Mouse (Mus musculus) brain, embryonic 14.5 days (tissue): ENCODE results near the gene Tlr5. TPM values are rescaled to one million over a fixed set of nuclear protein-coding genes. Genes with fewer than 3 reads are reported as not detected.

Experiments used
- DNase-seq: peaks from one replicate; pipeline ENCODE4 v3.0.0-alpha.2; 2011; ENCODE audit warnings: low read depth
- CTCF ChIP-seq: fragments of 200-500 bp; IDR thresholded peaks from 2 replicates; pipeline ENCODE4 v1.5.1; 2012; ENCODE audit warnings: inconsistent platforms, mild to moderate bottlenecking, moderate library complexity, borderline replicate concordance; ENCODE audit not compliant: insufficient read depth, insufficient read length; ENCODE audit errors: extremely low read depth
- POLR2A ChIP-seq: fragments of 200-500 bp; IDR thresholded peaks from 2 replicates; pipeline ENCODE4 v1.6.1; 2012; ENCODE audit warnings: mild to moderate bottlenecking, inconsistent platforms, borderline replicate concordance; ENCODE audit not compliant: poor library complexity, insufficient read depth, insufficient read length, severe bottlenecking; ENCODE audit errors: extremely low read depth
- polyA plus RNA-seq: library from polyadenylated mRNA; depleted of rRNA; stranded (reverse); fragments of >200 nt; gene quantifications from 2 replicates; pipeline ENCODE4 v1.2.3, GENCODE M21; 2012; rRNA removed

The Tlr5 gene
- polyA plus RNA-seq, result 0.61 and 0.64 TPM in 2 replicates

DNA sequence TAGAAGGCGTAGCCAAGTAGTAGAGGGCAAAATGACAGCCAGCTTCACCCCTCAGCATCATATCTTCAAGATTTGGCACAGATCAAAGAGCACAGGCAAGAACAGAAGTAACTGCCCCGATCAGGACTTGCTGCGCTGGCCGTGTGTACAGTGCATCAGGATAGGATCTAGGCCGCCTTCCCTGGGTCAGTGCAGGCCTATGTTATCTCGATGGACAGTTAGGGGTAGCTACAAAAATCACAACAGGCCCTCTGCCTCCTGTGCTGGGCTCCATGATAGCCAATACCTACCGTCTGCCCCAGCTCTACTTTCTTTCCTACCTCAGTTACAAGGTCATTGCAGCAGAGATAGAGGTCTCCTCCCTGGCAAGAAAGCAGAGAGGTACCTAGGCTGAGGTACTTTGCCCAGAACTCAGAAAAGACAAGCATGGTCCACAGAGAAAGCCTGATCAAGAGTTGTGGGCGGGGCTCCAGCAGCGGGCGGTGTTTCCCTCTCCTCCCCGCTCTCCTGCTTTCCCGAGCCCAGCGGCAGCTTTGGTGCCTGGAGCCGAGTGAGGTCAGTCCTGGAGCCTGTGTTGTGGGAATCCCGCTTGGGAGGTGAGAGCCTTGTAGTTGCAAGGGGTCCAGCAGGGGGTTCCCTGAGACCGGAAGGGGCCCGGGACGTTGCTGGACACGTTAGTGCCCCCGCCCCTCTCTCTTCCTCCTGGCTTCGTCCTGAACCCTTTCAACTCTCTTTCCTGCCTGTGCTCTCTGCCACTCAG, at the start of gene Tlr5:
Gene Tlr5 (plus strand): TSS at position 502 of the 760 bp plus-strand sequence.
- no peak for TF ChIP-seq CTCF
- TF ChIP-seq POLR2A, result no peak
- peak; percentile 53 for DNase-seq

DNA sequence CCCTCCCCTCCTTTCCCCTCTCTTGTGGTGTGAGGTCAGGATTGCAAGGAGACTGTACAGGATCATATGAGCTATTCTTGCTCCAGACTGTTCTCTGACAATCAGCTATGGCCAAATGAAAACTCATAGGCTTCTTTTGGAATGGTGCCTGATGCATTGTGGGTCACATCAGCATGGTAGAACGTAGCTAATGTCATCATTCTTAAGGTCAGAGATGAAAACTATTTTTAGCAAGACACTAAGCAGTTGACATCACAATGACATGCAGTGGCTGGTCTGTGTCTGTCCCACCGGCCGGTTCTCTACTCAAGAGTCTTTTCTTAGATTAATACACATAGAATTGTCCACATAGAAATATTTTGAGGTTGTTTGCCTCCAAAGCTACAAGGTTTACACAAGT, 48.9 kb upstream of the Tlr5 start:
- DNase-seq, result no peak
- TF ChIP-seq CTCF, result no peak
- TF ChIP-seq POLR2A, result no peak

DNA sequence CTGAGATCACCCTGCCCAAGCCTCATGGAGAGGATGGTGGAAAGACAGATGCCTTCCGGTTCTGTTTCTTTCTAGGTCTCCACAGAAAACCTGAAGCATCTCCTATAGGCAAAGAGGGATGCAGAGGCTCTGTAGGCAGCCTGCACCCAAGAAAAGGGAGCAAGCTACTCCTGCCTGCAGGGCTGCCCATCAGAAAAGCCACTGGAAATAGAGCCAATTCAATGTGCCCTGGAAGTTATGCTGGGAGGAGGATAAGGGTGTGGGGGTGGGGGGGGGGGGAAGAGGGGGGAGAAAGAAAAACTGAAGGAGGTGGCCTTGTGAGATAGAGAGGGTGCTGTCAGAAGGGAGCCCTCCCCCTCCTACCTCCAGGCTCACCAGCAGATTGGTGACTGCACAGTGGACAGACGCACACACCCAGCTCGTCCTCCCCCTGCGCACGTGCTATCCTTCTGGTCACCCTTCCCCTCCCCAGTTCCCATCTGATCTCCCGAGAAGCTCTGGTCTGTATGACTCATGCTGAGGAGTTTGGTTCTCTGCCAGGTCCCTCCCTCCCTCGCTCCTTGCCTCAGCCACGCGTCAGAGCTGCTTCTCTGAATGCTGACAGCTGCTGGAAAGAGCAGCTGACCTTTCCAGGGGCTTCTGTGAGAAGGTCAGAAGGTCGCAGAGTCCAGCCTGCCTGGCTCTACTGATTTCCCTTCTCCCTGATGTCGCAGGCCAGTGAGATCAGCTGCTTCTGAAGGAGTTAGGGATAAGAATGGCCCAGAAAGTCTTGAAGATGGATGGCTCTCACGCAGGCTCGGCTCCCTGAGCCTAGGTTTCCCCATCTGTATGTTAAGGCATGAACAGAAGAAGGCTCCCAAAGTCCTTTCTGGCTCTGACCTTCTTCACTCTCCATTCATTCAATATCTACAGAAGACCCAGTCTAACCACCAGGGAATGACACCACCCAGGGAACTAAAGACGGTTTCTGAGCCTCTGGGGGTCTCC, 46.2 kb upstream of the Tlr5 start:
- peak; percentile 95 for DNase-seq
- TF ChIP-seq CTCF (no peak), POLR2A (no peak)

DNA sequence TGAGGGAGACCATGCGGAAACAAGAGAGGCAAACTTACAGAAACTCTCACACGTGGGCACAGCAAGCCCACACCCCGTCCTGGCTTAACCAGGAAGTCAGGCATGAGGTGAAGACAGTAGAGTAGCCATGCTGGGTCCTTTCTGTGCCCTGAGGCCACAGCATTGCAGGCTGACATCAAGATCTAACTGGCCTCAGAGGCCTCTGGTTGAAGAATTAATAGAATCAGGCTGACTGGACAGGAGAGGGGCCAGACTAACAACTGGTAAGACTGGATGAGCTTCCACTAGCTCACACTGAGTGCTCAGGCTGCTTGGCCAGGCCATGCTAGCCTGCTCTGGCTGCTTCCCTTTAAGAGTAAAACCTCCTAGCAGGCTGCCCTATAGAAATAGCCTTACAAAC, 45.5 kb upstream of the Tlr5 start:
- DNase-seq, result no peak
- TF ChIP-seq POLR2A (no peak), CTCF (no peak)

DNA sequence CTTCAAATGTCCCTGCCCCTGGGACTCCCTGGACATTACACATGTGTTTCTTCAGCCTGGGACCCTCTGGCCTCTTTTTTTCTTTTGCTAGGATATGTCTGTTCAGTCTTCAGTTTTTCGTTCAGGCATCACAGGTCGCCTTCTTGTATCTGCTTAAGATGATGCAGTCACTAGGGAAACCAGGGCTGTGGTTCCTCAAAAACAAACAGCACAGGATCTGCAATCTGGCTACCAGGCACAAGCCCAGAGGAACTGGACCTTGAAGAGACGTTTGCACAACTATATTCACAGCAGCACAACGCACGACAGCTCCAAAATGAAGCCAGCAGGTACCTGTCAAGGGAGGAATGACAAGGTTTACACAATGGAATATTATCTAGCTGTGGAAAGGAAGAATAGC, 45.0 kb upstream of the Tlr5 start:
- no peak for DNase-seq
- no peak for TF ChIP-seq POLR2A

DNA sequence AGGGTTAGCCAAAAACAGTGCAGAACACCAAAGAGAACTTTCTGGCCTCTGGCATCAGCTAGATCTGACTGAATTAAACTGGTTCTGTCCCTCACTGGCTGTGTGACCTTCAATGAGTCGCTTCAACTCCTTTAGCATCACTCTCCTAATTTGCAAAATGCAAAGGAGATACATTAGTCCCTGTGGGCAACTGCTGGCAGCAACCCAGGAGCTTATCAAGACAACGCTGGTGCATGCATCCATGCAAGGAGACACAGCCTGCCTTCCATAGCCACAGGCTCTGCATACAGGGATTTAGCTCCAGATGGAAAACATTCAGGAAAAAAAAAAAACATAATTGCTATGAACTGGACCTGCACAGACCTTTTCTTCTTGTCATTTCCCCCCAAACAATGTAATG, 42.0 kb upstream of the Tlr5 start:
- DNase-seq, result peak; percentile 60
- TF ChIP-seq CTCF (no peak), POLR2A (no peak)

DNA sequence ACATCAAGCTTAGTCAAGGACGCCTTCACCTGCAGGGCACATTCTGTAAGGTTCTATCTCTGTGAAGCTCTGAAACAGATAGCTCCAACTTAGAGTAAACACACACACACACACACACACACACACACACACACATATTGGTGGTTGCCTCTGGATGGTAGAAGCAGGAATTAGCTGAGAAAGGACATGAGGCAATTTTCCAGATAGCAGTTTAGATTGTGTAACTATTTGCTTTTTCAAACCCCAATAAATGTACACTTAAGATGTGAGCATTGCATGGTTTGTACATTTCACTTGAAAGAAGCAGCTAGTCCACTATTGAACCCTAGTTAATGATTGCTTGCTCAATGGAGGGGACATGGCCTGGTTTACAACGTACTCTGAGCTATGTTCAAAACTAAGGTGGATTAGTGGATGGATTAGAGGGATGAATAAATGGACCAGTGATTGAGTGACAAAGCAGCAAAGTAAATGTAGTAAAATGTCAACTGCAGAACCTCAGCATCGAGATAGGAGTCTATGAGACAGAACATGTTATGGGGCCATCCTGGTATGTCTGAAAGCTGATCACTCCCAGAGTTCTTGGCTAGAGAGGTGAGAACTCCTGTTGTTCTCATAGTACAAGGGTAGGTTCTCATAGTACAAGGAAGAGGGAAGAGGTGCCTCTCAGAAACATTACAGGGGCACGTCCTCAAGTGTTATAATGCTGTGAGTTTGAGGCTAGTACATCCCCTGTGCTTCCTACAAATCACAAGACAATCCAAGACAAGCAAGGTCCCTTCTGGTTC, 40.3 kb upstream of the Tlr5 start:
- DNase-seq, result no peak
- TF ChIP-seq POLR2A, result no peak
- no peak for TF ChIP-seq CTCF

DNA sequence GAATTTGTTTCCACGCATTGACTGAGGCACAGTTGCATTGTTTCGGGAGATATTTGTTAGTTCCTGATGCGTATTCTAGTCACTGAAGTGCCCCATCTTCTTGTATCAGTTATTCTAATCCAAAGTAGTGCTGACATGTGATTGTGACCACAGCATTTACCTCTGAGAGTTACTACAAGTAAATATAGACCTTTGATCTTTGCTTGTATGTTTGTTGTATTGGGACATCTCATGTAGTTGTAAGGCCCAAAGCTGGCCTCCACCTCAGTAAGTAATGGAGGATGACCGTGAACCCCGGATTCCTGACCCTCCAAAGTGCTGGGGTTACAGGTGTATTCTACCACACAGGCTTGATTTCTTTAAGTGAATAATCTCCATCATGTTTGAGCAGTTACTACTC, 38.4 kb upstream of the Tlr5 start:
- TF ChIP-seq CTCF (no peak), POLR2A (no peak)
- DNase-seq, result no peak

DNA sequence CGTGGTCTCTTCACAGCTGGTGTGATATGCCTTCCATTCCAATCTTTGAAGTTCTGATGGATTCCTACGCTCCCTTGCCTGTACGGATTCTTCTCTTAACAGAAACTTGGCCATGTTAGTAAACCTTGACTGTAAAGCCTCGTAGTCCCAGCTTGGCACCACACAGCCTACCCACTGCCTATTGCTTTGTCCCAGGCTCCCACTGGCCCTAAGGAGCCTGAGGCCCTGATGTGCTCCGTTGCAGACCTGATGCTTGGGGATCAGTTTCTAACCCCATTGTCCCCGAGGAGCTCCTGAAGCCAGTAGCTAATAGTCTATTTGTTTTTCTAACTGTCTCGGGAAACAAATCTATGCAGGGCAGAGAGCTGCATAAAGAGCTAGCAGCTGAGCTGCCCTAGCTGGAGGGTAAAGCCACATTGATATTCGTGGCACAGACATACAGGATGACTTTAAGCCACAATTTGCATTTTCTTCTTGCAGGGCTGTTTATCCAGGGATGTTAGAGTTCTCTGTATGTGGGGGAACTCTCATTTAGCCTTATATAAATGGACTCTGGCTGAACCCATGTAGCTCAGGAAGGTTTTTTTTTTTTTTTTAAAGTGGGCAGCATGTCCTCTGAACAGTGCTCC, 35.8 kb upstream of the Tlr5 start:
- TF ChIP-seq CTCF (no peak), POLR2A (no peak)
- peak; percentile 83 for DNase-seq

DNA sequence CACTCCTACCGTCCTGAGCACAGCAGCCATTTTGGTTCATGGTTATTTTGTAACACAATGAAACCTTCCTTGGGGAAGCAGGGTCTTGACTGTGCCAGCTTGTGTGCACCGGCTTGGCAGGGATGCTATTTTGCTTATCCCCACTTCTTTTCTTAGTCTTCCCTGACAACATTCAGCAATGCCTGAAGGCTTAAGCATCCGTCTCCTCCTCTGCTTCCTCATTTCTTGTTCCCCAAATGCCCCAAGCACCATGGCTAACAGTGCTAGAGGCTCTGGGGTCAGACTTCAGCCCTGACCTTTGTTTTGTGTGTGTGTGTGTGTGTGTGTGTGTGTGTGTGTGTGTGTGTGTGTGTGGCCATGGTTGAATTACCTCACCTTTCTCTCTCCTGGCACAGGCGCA, 31.8 kb upstream of the Tlr5 start:
- TF ChIP-seq CTCF, result no peak
- TF ChIP-seq POLR2A, result no peak
- peak; percentile 37 for DNase-seq
